Mouse (Mus musculus) lung, postnatal 0 days (tissue): Measurements from ENCODE around the gene Tmem108.

ENCODE experiments used
- CTCF ChIP-seq: IDR thresholded peaks from 2 replicates; pipeline ENCODE4 v1.5.1; 2016; ENCODE audit warnings: antibody characterized with exemption, mild to moderate bottlenecking
- EP300 ChIP-seq: IDR thresholded peaks from 2 replicates; pipeline ENCODE4 v1.6.1; 2016; ENCODE audit warnings: antibody characterized with exemption, mild to moderate bottlenecking, control low read depth

- TF ChIP-seq EP300 (no peak), CTCF (no peak)
Observed at GRCm38 (mm10) chr9:103580186-103580585, 181.5 kb downstream of the Tmem108 start.
